Mouse (Mus musculus): Measurements from ENCODE around the gene Ppp2r2c. TPM values are rescaled to one million over a fixed set of nuclear protein-coding genes. Genes with fewer than 3 reads are reported as not detected.

The Ppp2r2c gene
- polyA plus RNA-seq, 1 experiment from 2014 or later: 0.24 TPM

GRCm38 (mm10) chr5:36839032-36839431 is 29.3 kb upstream of the Ppp2r2c start:
- H3K9me3 ChIP-seq (ENCODE audit: control insufficient read depth, low read length): no peaks in the 10 kb centered on the region
- 94% methylated on average over 2 of the region's 2 CpGs for WGBS
- no peak overlapping the region for H3K27ac ChIP-seq (replicated peaks; ENCODE audit: low read depth, low read length)
- H3K9ac ChIP-seq (ENCODE audit: low read length): no peak overlapping the region
- H3K36me3 ChIP-seq (ENCODE audit: control insufficient read depth, insufficient read depth, low read length): no peaks in the 10 kb centered on the region
- no peak overlapping the region for H3K4me3 ChIP-seq (ENCODE audit: low read depth, low read length)
- DNase-seq (ENCODE audit: low spot score) (no peak), ATAC-seq (ENCODE audit: insufficient number of reproducible peaks, low FRiP score, low TSS enrichment, low read depth) (no peak)
- no peaks in the 10 kb centered on the region for H3K4me1 ChIP-seq (ENCODE audit: control insufficient read depth, insufficient read depth, low read length)
- no peaks in the 10 kb centered on the region for H3K27me3 ChIP-seq (ENCODE audit: control insufficient read depth, insufficient read depth, low read length)
- no peak overlapping the region for H3K4me2 ChIP-seq (ENCODE audit: low read depth, severe bottlenecking)

DNA sequence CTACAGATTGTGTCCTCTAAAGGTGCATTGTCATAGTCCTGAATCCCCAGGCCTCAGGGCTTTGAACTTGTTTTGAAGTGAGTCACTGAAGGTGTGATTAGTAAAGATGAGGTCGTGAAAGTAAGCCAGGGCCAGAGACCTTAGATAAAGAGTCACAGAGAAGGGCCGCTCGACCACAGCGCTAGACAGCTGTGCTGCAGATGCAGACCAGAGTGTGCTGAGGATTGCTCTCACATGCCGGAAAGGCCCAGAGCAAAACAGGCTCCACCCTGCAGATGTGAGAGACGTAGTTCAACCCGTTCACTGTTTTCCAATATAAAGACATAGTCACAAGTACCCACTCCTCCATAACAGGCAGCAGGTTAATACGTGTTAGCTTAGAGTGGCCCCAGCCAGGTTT is 28.7 kb upstream of the Ppp2r2c start:
- Histone ChIP-seq H3K4me1 (ENCODE audit: control insufficient read depth, insufficient read depth, low read length) (no peaks in the 10 kb centered on the region), H3K9me3 (ENCODE audit: control insufficient read depth, low read length) (no peaks in the 10 kb centered on the region), H3K27me3 (ENCODE audit: control insufficient read depth, insufficient read depth, low read length) (no peaks in the 10 kb centered on the region), H3K4me2 (ENCODE audit: low read depth, severe bottlenecking) (no peak overlapping the region), H3K36me3 (ENCODE audit: control insufficient read depth, insufficient read depth, low read length) (no peaks in the 10 kb centered on the region), H3K27ac (replicated peaks; ENCODE audit: low read depth, low read length) (no peak overlapping the region), H3K4me3 (ENCODE audit: low read depth, low read length) (no peak overlapping the region), H3K9ac (ENCODE audit: low read length) (no peak overlapping the region)
- DNase-seq (ENCODE audit: low spot score) (no peak), ATAC-seq (ENCODE audit: insufficient number of reproducible peaks, low FRiP score, low TSS enrichment, low read depth) (no peak)
- 51% methylated on average over 8 of the region's 8 CpGs for WGBS

GRCm38 (mm10) chr5:36840092-36840491 is 28.2 kb upstream of the Ppp2r2c start:
- Histone ChIP-seq H3K36me3 (ENCODE audit: control insufficient read depth, insufficient read depth, low read length) (no peaks in the 10 kb centered on the region), H3K4me1 (ENCODE audit: control insufficient read depth, insufficient read depth, low read length) (no peaks in the 10 kb centered on the region), H3K9me3 (ENCODE audit: control insufficient read depth, low read length) (no peaks in the 10 kb centered on the region), H3K27me3 (ENCODE audit: control insufficient read depth, insufficient read depth, low read length) (no peaks in the 10 kb centered on the region), H3K9ac (ENCODE audit: low read length) (no peak overlapping the region), H3K4me3 (ENCODE audit: low read depth, low read length) (no peak overlapping the region), H3K4me2 (ENCODE audit: low read depth, severe bottlenecking) (no peak overlapping the region), H3K27ac (replicated peaks; ENCODE audit: low read depth, low read length) (no peak overlapping the region)
- no peak for ATAC-seq (ENCODE audit: insufficient number of reproducible peaks, low FRiP score, low TSS enrichment, low read depth)
- WGBS: 82% methylated on average over 7 of the region's 7 CpGs
- no peak for DNase-seq (ENCODE audit: low spot score)

DNA sequence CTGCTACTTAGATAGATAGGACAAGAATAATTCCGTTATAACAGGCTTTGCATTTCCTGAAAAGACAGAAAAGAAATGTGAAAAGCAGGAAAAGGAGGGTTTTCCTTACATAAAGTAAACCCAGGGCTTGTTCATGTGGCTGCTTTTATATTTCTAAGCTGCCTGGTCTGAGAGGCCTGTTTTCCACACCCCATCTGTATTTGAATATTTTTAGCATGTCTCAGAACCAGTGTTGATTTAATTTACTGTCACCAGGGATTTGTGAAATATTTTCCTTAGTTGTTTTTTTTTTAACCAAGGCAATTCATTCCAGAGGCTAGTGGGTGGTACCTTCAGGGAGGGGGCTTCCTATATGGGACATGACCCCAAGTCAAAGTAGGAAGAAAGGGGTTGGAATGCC is 26.6 kb upstream of the Ppp2r2c start:
- 72% methylated on average over 1 of the region's 1 CpGs for WGBS
- no peak for DNase-seq (ENCODE audit: low spot score)
- no peak overlapping the region for H3K4me3 ChIP-seq (ENCODE audit: low read depth, low read length)
- no peak overlapping the region for H3K4me2 ChIP-seq (ENCODE audit: low read depth, severe bottlenecking)
- H3K9me3 ChIP-seq (ENCODE audit: control insufficient read depth, low read length): no peaks in the 10 kb centered on the region
- no peak for ATAC-seq (ENCODE audit: insufficient number of reproducible peaks, low FRiP score, low TSS enrichment, low read depth)
- H3K4me1 ChIP-seq (ENCODE audit: control insufficient read depth, insufficient read depth, low read length): no peaks in the 10 kb centered on the region
- H3K27ac ChIP-seq (replicated peaks; ENCODE audit: low read depth, low read length): no peak overlapping the region
- H3K27me3 ChIP-seq (ENCODE audit: control insufficient read depth, insufficient read depth, low read length): no peaks in the 10 kb centered on the region
- H3K9ac ChIP-seq (ENCODE audit: low read length): no peak overlapping the region
- H3K36me3 ChIP-seq (ENCODE audit: control insufficient read depth, insufficient read depth, low read length): no peaks in the 10 kb centered on the region

- H3K36me3 ChIP-seq (ENCODE audit: control insufficient read depth, insufficient read depth, low read length): no peaks in the 10 kb centered on the region
- no peak overlapping the region for H3K27ac ChIP-seq (replicated peaks; ENCODE audit: low read depth, low read length)
- no peaks in the 10 kb centered on the region for H3K9me3 ChIP-seq (ENCODE audit: control insufficient read depth, low read length)
- WGBS: 56% methylated on average over 10 of the region's 10 CpGs
- H3K4me1 ChIP-seq (ENCODE audit: control insufficient read depth, insufficient read depth, low read length): no peaks in the 10 kb centered on the region
- H3K4me2 ChIP-seq (ENCODE audit: low read depth, severe bottlenecking): no peak overlapping the region
- ATAC-seq (ENCODE audit: insufficient number of reproducible peaks, low FRiP score, low TSS enrichment, low read depth): no peak
- no peak for DNase-seq (ENCODE audit: low spot score)
- H3K27me3 ChIP-seq (ENCODE audit: control insufficient read depth, insufficient read depth, low read length): no peaks in the 10 kb centered on the region
- H3K9ac ChIP-seq (ENCODE audit: low read length): no peak overlapping the region
- no peak overlapping the region for H3K4me3 ChIP-seq (ENCODE audit: low read depth, low read length)
Observed at GRCm38 (mm10) chr5:36844490-36844889, 23.8 kb upstream of the Ppp2r2c start.

DNA sequence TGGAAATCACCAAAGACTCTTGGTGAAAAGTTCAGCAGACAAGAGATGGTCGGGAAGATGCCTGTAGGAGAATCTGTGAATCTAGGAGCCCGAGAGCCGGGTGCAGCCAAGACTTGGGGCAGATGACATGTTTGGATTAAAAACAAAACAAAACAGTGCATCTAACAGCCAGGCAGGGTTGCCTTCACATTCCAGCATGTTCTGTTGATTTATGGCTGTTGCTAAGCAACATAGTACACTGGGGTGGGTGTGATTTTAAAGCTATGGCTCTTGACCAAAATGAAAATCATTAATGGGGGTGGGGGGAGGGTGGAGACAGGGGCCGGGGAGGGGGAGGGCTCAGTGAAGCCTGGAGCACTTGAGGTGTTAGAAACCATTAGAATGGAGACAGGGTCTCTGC is 16.7 kb upstream of the Ppp2r2c start:
- no peaks in the 10 kb centered on the region for H3K9me3 ChIP-seq (ENCODE audit: control insufficient read depth, low read length)
- no peaks in the 10 kb centered on the region for H3K36me3 ChIP-seq (ENCODE audit: control insufficient read depth, insufficient read depth, low read length)
- WGBS: 75% methylated on average over 4 of the region's 4 CpGs
- H3K4me3 ChIP-seq (ENCODE audit: low read depth, low read length): no peak overlapping the region
- DNase-seq (ENCODE audit: low spot score): no peak
- no peak overlapping the region for H3K27ac ChIP-seq (replicated peaks; ENCODE audit: low read depth, low read length)
- no peaks in the 10 kb centered on the region for H3K27me3 ChIP-seq (ENCODE audit: control insufficient read depth, insufficient read depth, low read length)
- H3K4me2 ChIP-seq (ENCODE audit: low read depth, severe bottlenecking): no peak overlapping the region
- no peak for ATAC-seq (ENCODE audit: insufficient number of reproducible peaks, low FRiP score, low TSS enrichment, low read depth)
- H3K4me1 ChIP-seq (ENCODE audit: control insufficient read depth, insufficient read depth, low read length): no peaks in the 10 kb centered on the region
- no peak overlapping the region for H3K9ac ChIP-seq (ENCODE audit: low read length)

GRCm38 (mm10) chr5:36855180-36855579 is 13.1 kb upstream of the Ppp2r2c start:
- no peaks in the 10 kb centered on the region for H3K36me3 ChIP-seq (ENCODE audit: control insufficient read depth, insufficient read depth, low read length)
- no peak overlapping the region for H3K4me3 ChIP-seq (ENCODE audit: low read depth, low read length)
- no peak overlapping the region for H3K9ac ChIP-seq (ENCODE audit: low read length)
- no peak overlapping the region for H3K27ac ChIP-seq (replicated peaks; ENCODE audit: low read depth, low read length)
- H3K4me2 ChIP-seq (ENCODE audit: low read depth, severe bottlenecking): no peak overlapping the region
- H3K9me3 ChIP-seq (ENCODE audit: control insufficient read depth, low read length): no peaks in the 10 kb centered on the region
- no peak for DNase-seq (ENCODE audit: low spot score)
- no peaks in the 10 kb centered on the region for H3K27me3 ChIP-seq (ENCODE audit: control insufficient read depth, insufficient read depth, low read length)
- no peak for ATAC-seq (ENCODE audit: insufficient number of reproducible peaks, low FRiP score, low TSS enrichment, low read depth)
- 80% methylated on average over 3 of the region's 3 CpGs for WGBS
- no peaks in the 10 kb centered on the region for H3K4me1 ChIP-seq (ENCODE audit: control insufficient read depth, insufficient read depth, low read length)

- Histone ChIP-seq H3K9ac (ENCODE audit: low read length) (no peak overlapping the region), H3K27me3 (ENCODE audit: control insufficient read depth, insufficient read depth, low read length) (no peaks in the 10 kb centered on the region), H3K9me3 (ENCODE audit: control insufficient read depth, low read length) (no peaks in the 10 kb centered on the region), H3K4me2 (ENCODE audit: low read depth, severe bottlenecking) (no peak overlapping the region), H3K36me3 (ENCODE audit: control insufficient read depth, insufficient read depth, low read length) (no peaks in the 10 kb centered on the region), H3K4me3 (ENCODE audit: low read depth, low read length) (no peak overlapping the region), H3K4me1 (ENCODE audit: control insufficient read depth, insufficient read depth, low read length) (no peaks in the 10 kb centered on the region), H3K27ac (replicated peaks; ENCODE audit: low read depth, low read length) (no peak overlapping the region)
- ATAC-seq (ENCODE audit: insufficient number of reproducible peaks, low FRiP score, low TSS enrichment, low read depth) (no peak), DNase-seq (ENCODE audit: low spot score) (no peak)
- WGBS: 83% methylated on average over 7 of the region's 7 CpGs
Observed at GRCm38 (mm10) chr5:36856529-36856928, 11.8 kb upstream of the Ppp2r2c start.

GRCm38 (mm10) chr5:36857546-36857945 is 10.8 kb upstream of the Ppp2r2c start:
- H3K27me3 ChIP-seq (ENCODE audit: control insufficient read depth, insufficient read depth, low read length): no peaks in the 10 kb centered on the region
- H3K4me3 ChIP-seq (ENCODE audit: low read depth, low read length): no peak overlapping the region
- DNase-seq (ENCODE audit: low spot score): no peak
- ATAC-seq (ENCODE audit: insufficient number of reproducible peaks, low FRiP score, low TSS enrichment, low read depth): no peak
- no peaks in the 10 kb centered on the region for H3K9me3 ChIP-seq (ENCODE audit: control insufficient read depth, low read length)
- 80% methylated on average over 5 of the region's 5 CpGs for WGBS
- no peak overlapping the region for H3K4me2 ChIP-seq (ENCODE audit: low read depth, severe bottlenecking)
- no peak overlapping the region for H3K27ac ChIP-seq (replicated peaks; ENCODE audit: low read depth, low read length)
- no peaks in the 10 kb centered on the region for H3K36me3 ChIP-seq (ENCODE audit: control insufficient read depth, insufficient read depth, low read length)
- H3K9ac ChIP-seq (ENCODE audit: low read length): no peak overlapping the region
- no peaks in the 10 kb centered on the region for H3K4me1 ChIP-seq (ENCODE audit: control insufficient read depth, insufficient read depth, low read length)

All from limb, embryonic 11.5 days (tissue).